Mouse (Mus musculus) layer of hippocampus, adult 18-20 months (tissue): ENCODE data around the gene Paxx. TPM values are rescaled to one million over a fixed set of nuclear protein-coding genes. Genes with fewer than 3 reads are reported as not detected.

Source experiments
- DNase-seq, 2 experiments: peaks; one replicate each; pipeline ENCODE4 v3.0.0; 2022; ENCODE audit warnings: low spot score in 2 of 2
- total RNA-seq, 2 experiments: library from RNA; stranded (reverse); gene quantifications; 2 replicates each; pipeline ENCODE4 v1.2.3; 2021

Paxx gene
- total RNA-seq, 2 experiments from 2014 or later: 56.7 to 61.3 TPM

DNA sequence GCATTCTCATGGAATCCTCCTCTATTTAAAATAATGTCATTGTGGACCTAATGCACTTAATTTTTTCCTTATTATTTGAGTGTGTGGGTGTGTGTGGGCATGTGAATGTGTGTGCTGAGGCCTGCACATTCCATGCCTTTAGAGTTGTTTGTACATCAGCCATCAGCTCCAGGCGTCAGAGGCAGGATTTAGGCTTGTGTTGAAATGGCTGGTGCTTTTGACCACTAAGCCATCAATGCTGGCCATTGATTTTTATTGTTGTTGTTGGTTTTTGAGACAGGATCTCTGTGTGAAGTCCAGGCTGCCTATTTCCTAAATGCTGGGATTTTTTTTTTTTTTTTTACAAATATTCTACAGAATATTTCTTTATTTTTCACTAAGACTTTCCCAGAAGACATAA is 7.9 kb downstream of the Paxx start:
- no peak for DNase-seq

DNA sequence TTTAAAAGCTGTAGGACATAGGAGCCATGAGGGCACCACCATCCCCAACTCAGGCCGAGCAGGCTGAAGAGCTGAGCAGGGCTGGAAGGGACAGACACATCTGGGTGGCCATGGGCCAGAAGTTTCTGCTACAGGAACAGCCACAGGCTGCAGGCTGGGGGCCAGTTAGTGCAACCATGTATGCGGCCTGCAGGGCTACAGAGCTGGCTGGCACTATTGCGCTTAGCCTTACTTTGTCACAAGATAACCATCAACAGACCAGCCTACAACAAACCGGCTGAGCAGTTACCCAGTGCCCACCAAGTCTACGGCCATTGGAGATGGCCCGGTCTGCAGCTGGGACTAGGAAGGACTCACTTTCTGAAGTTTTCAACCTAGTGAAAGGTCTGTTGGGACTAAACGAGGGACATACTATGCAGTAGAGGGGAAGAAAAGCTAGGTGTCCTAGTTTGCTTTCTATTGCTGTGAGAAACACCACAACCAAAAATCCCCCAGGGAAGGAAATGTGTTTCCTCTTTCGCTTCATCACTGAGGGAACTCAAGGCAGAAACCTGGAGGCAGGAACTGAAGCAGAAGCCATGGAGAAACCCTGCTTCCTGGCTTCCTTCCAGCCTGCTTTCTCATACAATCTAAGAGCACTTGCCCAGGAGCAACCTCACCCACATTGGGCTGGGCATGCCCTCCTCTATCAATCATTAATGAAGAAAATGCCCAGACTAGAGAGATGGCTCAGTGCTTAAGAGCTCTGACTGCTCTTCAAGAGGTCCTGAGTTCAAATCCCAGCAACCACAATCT is 9.8 kb downstream of the Paxx start:
- DNase-seq: no peak

GRCm38 (mm10) chr2:25442682-25443081 is 18.2 kb downstream of the Paxx start:
- no peak for DNase-seq

DNA sequence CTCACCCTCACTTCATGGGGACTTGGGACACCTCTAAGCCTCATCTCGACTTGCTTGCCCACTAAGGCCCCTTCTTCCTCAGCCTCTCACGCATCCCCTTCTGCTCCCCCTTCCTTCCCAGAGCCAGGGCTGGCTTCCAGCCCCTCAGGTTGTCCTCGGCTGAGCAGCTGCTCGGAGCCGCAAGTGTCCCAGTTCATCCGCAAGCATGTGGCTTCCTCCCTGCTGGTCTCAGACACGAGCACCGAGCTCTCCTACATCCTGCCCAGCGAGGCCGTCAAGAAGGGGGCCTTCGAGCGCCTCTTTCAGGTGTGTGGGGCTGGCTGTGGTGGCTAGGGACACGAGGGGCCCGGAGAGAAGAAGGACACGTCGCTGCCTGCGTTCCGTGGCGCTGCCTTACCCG is 19.8 kb downstream of the Paxx start:
- DNase-seq: no peak

DNA sequence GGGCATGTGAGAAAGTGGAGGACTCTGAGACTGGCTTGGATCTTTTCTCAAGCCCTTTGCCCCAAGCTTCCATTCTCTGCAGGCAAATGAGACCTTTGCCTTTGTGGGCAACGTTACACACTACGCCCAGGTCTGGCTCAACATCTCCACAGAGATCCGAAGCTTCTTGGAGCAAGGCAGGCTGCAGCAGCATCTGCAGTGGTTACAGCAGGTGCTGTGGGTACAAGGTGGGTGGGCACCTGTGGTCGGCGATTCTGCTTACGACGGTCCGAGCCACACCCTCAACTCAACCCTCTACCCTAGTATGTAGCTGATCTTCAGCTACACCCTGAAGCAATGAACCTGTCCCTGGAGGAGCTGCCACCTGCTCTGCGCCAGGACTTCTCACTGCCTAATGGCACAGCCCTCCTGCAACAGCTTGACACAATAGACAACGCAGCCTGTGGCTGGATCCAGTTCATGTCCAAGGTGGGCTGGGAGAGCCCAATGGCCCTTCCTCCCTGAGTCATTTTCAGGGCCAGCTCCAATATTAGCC is 24.5 kb downstream of the Paxx start:
- DNase-seq: no peak

- no peak for DNase-seq
These were observed 26.6 kb downstream of the Paxx start for GRCm38 (mm10) chr2:25434292-25434691.

DNA sequence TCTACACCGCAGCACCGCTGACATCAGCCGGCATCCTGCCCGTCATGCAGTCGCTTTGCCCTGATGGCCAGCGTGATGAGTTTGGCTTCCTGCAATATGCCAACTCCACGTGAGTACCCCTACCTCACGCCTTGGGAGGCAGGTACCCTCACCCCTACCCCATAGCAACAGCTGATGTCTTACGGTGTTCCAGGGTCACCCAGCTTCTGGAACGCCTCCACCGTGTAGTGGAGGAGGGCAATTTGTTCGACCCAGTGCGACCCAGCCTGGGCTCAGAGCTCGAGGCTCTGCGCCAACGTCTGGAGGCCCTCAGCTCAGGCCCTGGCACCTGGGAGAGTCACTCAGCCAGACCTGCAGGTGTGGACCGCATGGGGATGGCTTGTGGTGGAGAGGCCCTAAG is 27.8 kb downstream of the Paxx start:
- DNase-seq: no peak

- no peak for DNase-seq
These were observed 28.4 kb downstream of the Paxx start for GRCm38 (mm10) chr2:25432326-25433098.

GRCm38 (mm10) chr2:25431308-25431855 is 29.5 kb downstream of the Paxx start:
- DNase-seq: no peak

GRCm38 (mm10) chr2:25430395-25431233 is 30.3 kb downstream of the Paxx start:
- peak in 1 of 2 experiments; percentile 65 for DNase-seq

DNA sequence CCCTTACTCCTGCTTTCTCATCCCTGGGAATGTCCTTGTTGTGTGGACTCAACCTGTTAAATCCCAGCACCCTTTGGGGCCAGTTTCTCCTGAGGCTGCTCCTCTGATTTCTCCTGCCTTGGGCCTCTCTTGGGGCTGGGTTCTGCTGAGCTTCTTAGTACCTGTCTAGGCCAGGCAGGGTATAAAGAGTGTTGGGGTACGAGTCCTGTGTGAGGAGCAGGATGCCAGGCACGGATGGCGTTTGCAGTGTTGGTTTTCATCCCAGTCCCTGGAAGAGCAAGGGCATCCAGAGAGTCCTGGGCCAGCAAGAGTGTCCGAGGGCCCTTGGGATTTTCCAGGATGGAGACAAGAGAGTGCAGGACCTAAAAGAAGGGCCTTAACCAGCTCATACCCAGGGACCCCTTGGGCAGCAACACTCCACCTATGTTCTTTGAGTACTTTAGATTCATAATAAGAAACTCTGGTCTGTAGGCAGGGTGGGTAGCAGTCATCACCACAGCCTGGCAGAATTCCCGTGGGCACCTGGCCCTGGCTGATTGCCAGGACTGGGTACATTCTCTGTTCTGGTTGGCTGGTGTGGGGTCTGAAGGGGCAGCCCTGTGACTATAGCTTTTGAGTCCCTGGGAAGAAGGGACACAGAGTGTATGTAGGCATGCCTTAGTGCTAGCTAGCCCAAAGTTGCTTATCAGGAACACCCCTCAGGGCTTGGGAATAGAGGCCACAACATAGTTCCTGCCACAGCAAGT is 31.3 kb downstream of the Paxx start:
- peak in 1 of 2 experiments; percentile 36 for DNase-seq

GRCm38 (mm10) chr2:25428442-25429236 is 32.3 kb downstream of the Paxx start, which contains the start of gene Abca2:
Gene Abca2 (plus strand): TSS chr2:25428703.
- peak; percentile 94 to 99 for DNase-seq

DNA sequence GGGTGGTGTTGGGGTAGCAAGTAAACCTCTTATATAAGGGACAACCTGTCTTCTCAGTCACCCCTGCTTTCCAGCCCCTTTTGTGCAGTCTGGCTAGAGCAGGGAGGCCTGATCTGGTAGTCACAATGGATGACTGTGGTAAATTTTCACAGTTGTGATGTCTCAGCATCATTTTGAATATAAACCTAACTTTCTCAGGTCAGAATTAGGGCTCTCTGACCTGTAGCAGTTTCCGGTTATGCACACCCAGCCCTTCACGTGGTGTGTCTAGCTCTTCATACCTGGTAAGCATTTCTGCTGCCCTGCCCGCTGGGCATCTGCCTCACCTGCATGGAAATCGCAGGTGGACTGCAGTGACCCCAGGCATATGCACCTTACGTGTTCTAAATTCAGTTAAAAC is 33.6 kb downstream of the Paxx start:
- DNase-seq: no peak

- peak in 1 of 2 experiments; percentile 80 for DNase-seq
These were observed 34.1 kb downstream of the Paxx start for GRCm38 (mm10) chr2:25426721-25427191.

DNA sequence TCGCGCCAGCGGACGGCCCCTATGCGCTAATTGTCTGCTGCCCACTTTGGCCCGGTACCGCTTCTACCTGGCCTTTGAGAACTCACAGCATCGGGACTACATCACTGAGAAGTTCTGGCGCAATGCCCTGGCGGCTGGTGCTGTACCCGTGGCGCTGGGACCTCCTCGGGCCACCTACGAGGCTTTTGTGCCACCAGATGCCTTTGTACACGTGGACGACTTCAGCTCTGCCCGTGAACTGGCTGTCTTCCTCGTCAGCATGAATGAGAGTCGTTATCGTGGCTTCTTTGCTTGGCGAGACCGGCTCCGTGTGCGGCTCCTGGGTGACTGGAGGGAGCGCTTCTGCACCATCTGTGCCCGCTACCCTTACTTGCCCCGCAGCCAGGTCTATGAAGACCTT is 35.4 kb downstream of the Paxx start:
- DNase-seq: no peak

DNA sequence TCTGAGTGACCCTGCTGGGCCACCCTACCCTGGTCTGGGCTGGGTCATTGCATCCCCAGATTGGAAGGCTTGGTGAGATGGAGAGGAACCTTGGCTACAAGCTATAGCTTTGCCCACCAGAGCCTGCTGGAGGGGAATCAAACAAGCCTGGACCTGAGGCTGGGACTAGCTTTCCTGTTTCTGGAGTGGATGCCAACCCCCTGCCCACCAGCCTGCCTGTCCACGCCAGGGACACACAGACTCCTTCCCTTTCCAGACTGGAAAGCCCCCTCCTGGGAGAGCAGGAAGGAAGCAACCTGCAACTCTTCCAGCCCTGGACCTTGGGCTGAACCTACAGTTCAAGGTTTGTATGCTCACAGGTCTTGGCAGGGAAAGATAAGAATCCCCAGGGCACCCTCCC is 37.3 kb downstream of the Paxx start:
- no peak for DNase-seq

DNA sequence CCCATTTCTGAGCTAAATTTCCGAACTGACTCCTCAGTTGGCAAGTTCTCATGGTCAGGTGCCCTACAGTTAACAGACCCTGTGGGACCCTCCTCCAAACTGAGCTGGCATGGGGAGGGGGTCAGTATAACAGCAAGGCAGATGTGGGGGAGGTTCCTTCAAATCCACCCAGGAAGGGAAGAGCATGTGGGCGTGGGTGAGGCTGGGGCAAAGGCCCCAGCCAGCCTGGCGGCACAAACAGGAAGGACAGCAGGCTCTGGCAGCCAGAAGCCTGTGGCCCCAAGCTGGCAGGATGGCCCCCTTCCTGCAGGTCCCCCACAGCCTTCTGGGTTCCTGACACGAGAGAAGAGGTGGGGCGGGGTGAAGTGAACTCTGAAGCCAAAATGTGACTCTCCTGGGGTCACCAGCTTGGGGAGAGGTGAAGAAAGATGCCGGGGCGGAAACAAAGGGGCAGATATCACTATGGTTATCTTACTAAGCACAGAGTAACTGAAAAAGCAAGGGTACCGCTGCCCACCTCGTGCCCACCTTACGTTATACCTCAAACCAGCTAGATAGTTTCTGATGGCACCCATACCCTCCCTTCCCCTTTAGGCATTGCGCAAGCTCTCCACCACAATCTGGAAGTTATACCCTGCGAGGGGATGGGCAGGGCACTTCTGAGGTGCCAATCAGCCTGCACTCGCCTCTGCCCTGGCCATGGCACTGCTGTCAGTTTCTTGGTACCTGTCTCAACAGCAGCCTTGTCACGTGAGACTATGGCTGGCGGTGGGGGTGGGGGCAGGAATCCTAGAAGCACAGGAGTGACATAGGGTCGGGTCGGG is 38.1 kb downstream of the Paxx start, which contains the start of gene Fut7:
Gene Fut7 (plus strand): TSS at position 681 of the 824 bp plus-strand sequence.
- DNase-seq: no peak

- peak in 1 of 2 experiments; percentile 50 for DNase-seq
These were observed 39.0 kb downstream of the Paxx start for GRCm38 (mm10) chr2:25421896-25422295.
